Mouse (Mus musculus) heart, postnatal 0 days (tissue): Measurements from ENCODE around the gene Tradd.

Experiments
- CTCF ChIP-seq: IDR thresholded peaks from 2 replicates; pipeline ENCODE4 v1.5.1; 2016; ENCODE audit warnings: antibody characterized with exemption, control low read depth, low read depth
- EP300 ChIP-seq: IDR thresholded peaks from 2 replicates; pipeline ENCODE4 v1.6.1; 2016; ENCODE audit warnings: antibody characterized with exemption, low read depth

GRCm38 (mm10) chr8:105283074-105283473 is 18.7 kb upstream of the Tradd start:
- TF ChIP-seq CTCF (peak; percentile 76), EP300 (no peak)
